Mouse (Mus musculus): ENCODE data around the gene Ttc27. TPM values are rescaled to one million over a fixed set of nuclear protein-coding genes. Genes with fewer than 3 reads are reported as not detected.
A peak's percentile ranks its signal among the peaks of the same experiment; 100 is the strongest.

The Ttc27 gene
- total and polyA plus RNA-seq, 3 experiments = 55.2 to 59.9 TPM; not detected in 1

DNA sequence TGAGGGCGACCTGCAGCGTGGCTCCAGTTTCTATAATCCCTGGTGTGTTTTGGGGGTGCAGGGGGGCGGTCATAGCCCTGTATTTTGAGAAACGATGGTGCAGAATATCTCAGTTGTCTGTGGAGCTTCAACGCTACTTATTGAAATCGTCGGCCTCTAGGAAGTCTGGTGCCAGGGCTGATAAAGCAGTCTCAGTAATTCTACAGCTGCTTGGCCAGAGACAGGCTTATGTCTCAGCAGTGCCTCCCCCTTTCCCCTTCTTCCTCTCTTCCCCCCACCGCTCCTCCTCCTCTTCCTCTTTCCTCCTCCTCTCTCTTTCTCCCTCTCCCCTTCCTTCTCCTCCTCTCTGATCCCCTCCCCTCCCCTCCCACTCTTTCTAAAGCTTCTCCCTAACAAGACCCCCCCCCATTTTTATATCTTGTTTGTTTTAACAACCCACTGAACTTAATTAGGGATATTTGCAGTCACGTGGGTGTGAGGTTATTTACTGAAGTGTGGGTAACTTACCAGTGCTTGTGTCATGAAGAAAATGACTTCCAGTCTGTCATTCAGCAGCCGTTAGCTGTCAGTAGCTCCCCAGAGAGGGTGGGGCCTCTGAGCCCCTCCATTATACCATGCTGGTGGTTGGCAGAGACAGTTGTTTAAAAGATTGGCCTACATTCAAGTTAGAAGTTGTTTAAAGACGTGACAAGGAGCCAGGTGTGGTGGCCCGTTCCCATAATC, 150.8 kb downstream of the Ttc27 start (continued):
- TF ChIP-seq ELF1 (IDR thresholded peaks at IDR 0.05; ENCODE audit: low read depth, low read length) (0 out of 2 replicates have a peak, but pooled peaks have one; percentile 47), TAL1 (IDR thresholded peaks at IDR 0.05; ENCODE audit: low read length) (peak; percentile 41; the same call in 1 of the 2 replicates), MEF2A (IDR thresholded peaks at IDR 0.05; ENCODE audit: extremely low read depth, insufficient replicate concordance, low read depth, low read length, poor library complexity, severe bottlenecking) (no peak), HCFC1 (IDR thresholded peaks at IDR 0.05; ENCODE audit: low read depth, low read length) (peak; percentile 55; the same call in 1 of the 2 replicates)

DNA sequence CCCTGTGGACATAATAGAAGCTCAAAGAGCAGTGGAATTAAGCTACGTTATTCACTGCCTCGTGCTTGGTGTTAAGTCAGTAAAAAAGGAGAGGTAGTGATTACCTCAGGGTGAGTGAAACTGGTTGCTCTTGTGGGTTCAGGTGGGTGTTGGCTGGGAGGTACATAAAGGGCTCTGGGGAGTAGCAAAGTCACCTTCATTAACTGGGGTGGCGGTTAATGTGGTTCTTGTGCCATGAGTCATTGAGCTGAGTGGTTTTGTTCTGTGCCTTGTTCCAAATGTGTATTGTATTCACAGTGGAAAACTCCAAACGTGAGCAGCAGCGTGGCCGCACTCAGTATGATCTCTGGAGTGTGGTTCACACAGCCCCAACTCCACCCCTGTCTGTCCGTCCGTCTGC, 152.0 kb downstream of the Ttc27 start:
- Histone ChIP-seq H3K9ac (ENCODE audit: control insufficient read depth, low read depth, low read length, poor library complexity, severe bottlenecking) (no peak overlapping the region), H3K27me3 (ENCODE audit: control insufficient read depth in 1 of 2, insufficient read depth in 2 of 2, low read length in 2 of 2) (no peaks in the 10 kb centered on the region), H3K9me3 (replicated peaks; ENCODE audit: insufficient read depth, low read length) (no peaks in the 10 kb centered on the region), H3K27ac (ENCODE audit: control insufficient read depth, low read depth, low read length) (peak overlapping the region; percentile 92), H3K79me2 (ENCODE audit: control insufficient read depth, insufficient read depth, low read length, poor library complexity) (no peaks in the 10 kb centered on the region; the same call in 1 of the 2 replicates), H3K4me1 (ENCODE audit: control insufficient read depth in 1 of 2, insufficient read depth in 2 of 2, low read length in 2 of 2) (peaks cover 66 to 80% of the 10 kb centered on the region in 2 experiments), H3K4me3 (ENCODE audit: control insufficient read depth in 1 of 2, insufficient read depth in 1 of 2, low read depth in 2 of 2, low read length in 2 of 2) (no peak overlapping the region), H3K36me3 (ENCODE audit: control insufficient read depth in 1 of 2, insufficient read depth in 2 of 2, low read length in 2 of 2) (peaks cover 0 to 78% of the 10 kb centered on the region in 2 experiments; a peak in 2 of 4 replicates)
- TF ChIP-seq ZNF384 (IDR thresholded peaks at IDR 0.05; ENCODE audit: low read depth, low read length) = no peak
- peak; percentile 38; the same call in 1 of the 2 replicates for TF ChIP-seq ETS1 (IDR thresholded peaks at IDR 0.05; ENCODE audit: low read depth, low read length)
- TF ChIP-seq CHD1 (IDR thresholded peaks at IDR 0.05; ENCODE audit: low read depth, low read length) = no peak
- no peak for TF ChIP-seq MAFK (IDR thresholded peaks at IDR 0.05; ENCODE audit: borderline replicate concordance, low read depth, low read length)
- TF ChIP-seq MYB (IDR thresholded peaks at IDR 0.05; ENCODE audit: low read depth, low read length) = no peak
- no peak for TF ChIP-seq NELFE (IDR thresholded peaks at IDR 0.05; ENCODE audit: low read depth, low read length)
- no peak for TF ChIP-seq CHD2 (IDR thresholded peaks at IDR 0.05; ENCODE audit: low read length)
- TF ChIP-seq TBP (IDR thresholded peaks at IDR 0.05; ENCODE audit: low read depth, low read length) = no peak
- TF ChIP-seq BHLHE40 (IDR thresholded peaks at IDR 0.05; ENCODE audit: borderline replicate concordance, low read depth, low read length) = no peak
- no peak for TF ChIP-seq E2F4 (IDR thresholded peaks at IDR 0.05; ENCODE audit: borderline replicate concordance, low read depth, low read length)
- no peak for TF ChIP-seq RAD21 (IDR thresholded peaks at IDR 0.05; ENCODE audit: low read depth, low read length)
- TF ChIP-seq SMC3 (IDR thresholded peaks at IDR 0.05; ENCODE audit: low read depth, low read length) = no peak; the same call in 1 of the 2 replicates
- TF ChIP-seq RCOR1 (IDR thresholded peaks at IDR 0.05; ENCODE audit: low read depth, low read length) = 0 out of 2 replicates have a peak, but pooled peaks have one; percentile 27
- TF ChIP-seq EP300 (IDR thresholded peaks at IDR 0.05; ENCODE audit: low read depth in 1 of 2, low read length in 2 of 2) = peak in 1 of 2 experiments; percentile 14; a peak in 1 of 4 replicates
- TF ChIP-seq CTCF (IDR thresholded peaks at IDR 0.05 in 2 of 3, conservative IDR thresholded peaks at IDR 0.05 in 1 of 3; ENCODE audit: control insufficient read depth in 1 of 3, insufficient read depth in 1 of 3, low read depth in 2 of 3, low read length in 3 of 3, poor library complexity in 1 of 3, severe bottlenecking in 1 of 3) = no peak
- no peak for TF ChIP-seq GABPA (IDR thresholded peaks at IDR 0.05; ENCODE audit: low read depth, low read length)
- TF ChIP-seq TAL1 (IDR thresholded peaks at IDR 0.05; ENCODE audit: low read length) = no peak
- DNase-seq (ENCODE audit: low read depth, low spot score) = peak; percentile 58
